Mouse (Mus musculus): ENCODE results near the gene A830005F24Rik. TPM values are rescaled to one million over a fixed set of nuclear protein-coding genes. Genes with fewer than 3 reads are reported as not detected.

The A830005F24Rik gene
- total and polyA plus RNA-seq, 3 experiments, result 1.8 to 2.8 (median 2.7) TPM

DNA sequence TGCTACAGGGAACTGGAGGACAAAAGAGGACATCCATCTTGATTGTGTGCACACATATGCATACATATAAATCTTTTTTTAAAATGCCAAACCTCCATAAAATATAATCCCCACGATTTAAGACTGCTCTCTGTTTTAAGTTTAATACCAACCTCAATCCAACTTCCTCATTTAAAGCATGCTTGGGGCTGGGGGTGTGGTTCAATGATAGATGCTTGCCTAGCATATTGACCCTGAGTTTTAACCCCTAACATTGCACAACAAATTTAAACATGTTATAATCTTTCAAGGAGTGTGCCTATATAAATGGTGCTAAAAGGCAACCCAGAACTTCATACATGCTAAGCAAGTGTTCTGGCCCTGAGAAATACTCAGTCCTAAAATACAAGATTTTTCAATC lies 27.1 kb downstream of the A830005F24Rik start:
- H3K27me3 ChIP-seq (replicated peaks), result no peaks in the 10 kb centered on the region
- peaks cover 69% of the 10 kb centered on the region for H3K79me2 ChIP-seq (replicated peaks; ENCODE audit: control insufficient read depth, extremely low read depth, insufficient read depth, poor library complexity, severe bottlenecking)
- DNase-seq (ENCODE audit: extremely low read depth), result no peak
- in situ Hi-C loops (cut with MboI; ENCODE audit: low pct_ligation_motif_present, low pct_unique_long_range_greater_than_20kb, low sequenced_read_pairs) (loop anchor here (25.0 kb wide), 1 partner anchor 272 kb away; no protein-coding TSS in a partner anchor), dilution Hi-C loops (cut with MboI; ENCODE audit: extremely low pct_ligation_motif_present, extremely low pct_unique_long_range_greater_than_20kb, low sequenced_read_pairs) (no loop called here)
- no peak overlapping the region for H3K9ac ChIP-seq (ENCODE audit: insufficient read depth, low read depth)
- H3K9me3 ChIP-seq (replicated peaks; ENCODE audit: low read length), result no peaks in the 10 kb centered on the region
- H3K4me3 ChIP-seq (replicated peaks in 1 of 3; ENCODE audit: low read depth in 2 of 3, low read length in 2 of 3, poor library complexity in 1 of 3), result no peak overlapping the region
- no peak for TF ChIP-seq JUN (IDR thresholded peaks at IDR 0.05; ENCODE audit: insufficient read depth, low read depth, low read length)
- TF ChIP-seq GABPA (IDR thresholded peaks at IDR 0.05; ENCODE audit: insufficient replicate concordance, low read depth, low read length), result no peak
- no peak overlapping the region for H3K27ac ChIP-seq (ENCODE audit: insufficient read depth, low read depth)
- H3K4me2 ChIP-seq (ENCODE audit: insufficient read depth, low read depth, poor library complexity, severe bottlenecking), result peak overlapping the region; percentile 50
- peaks cover 6 to 42% of the 10 kb centered on the region in 2 experiments for H3K36me3 ChIP-seq (replicated peaks in 1 of 2; ENCODE audit: control insufficient read depth in 1 of 2, insufficient read depth in 1 of 2, low read length in 1 of 2)
- peaks cover 0 to 53% of the 10 kb centered on the region in 2 experiments; a peak in 2 of 4 replicates for H3K4me1 ChIP-seq (ENCODE audit: control insufficient read depth in 1 of 2, insufficient read depth in 2 of 2)

GRCm38 (mm10) chr13:48544391-48544790 lies 31.0 kb downstream of the A830005F24Rik start:
- Histone ChIP-seq H3K27me3 (replicated peaks) (no peaks in the 10 kb centered on the region), H3K9me3 (replicated peaks; ENCODE audit: low read length) (no peaks in the 10 kb centered on the region), H3K4me1 (ENCODE audit: control insufficient read depth in 1 of 2, insufficient read depth in 2 of 2) (peaks cover 0 to 45% of the 10 kb centered on the region in 2 experiments; a peak in 2 of 4 replicates), H3K27ac (ENCODE audit: insufficient read depth, low read depth) (no peak overlapping the region), H3K4me2 (ENCODE audit: insufficient read depth, low read depth, poor library complexity, severe bottlenecking) (peak overlapping the region; percentile 95), H3K79me2 (replicated peaks; ENCODE audit: control insufficient read depth, extremely low read depth, insufficient read depth, poor library complexity, severe bottlenecking) (peaks cover 47% of the 10 kb centered on the region), H3K4me3 (replicated peaks in 1 of 3; ENCODE audit: low read depth in 2 of 3, low read length in 2 of 3, poor library complexity in 1 of 3) (peak overlapping the region in 2 of 3 experiments; percentile 2 to 89), H3K36me3 (replicated peaks in 1 of 2; ENCODE audit: control insufficient read depth in 1 of 2, insufficient read depth in 1 of 2, low read length in 1 of 2) (peaks cover 0 to 8% of the 10 kb centered on the region in 2 experiments), H3K9ac (ENCODE audit: insufficient read depth, low read depth) (peak overlapping the region; percentile 73; the same call in 1 of the 2 replicates)
- dilution Hi-C loops (cut with MboI; ENCODE audit: extremely low pct_ligation_motif_present, extremely low pct_unique_long_range_greater_than_20kb, low sequenced_read_pairs) (no loop called here), in situ Hi-C loops (cut with MboI; ENCODE audit: low pct_ligation_motif_present, low pct_unique_long_range_greater_than_20kb, low sequenced_read_pairs) (loop anchor here (25.0 kb wide), 1 partner anchor 268 kb away; no protein-coding TSS in a partner anchor)
- TF ChIP-seq POLR2AphosphoS2 (IDR thresholded peaks at IDR 0.05; ENCODE audit: low read depth, low read length) (no peak), RAD21 (IDR thresholded peaks at IDR 0.05; ENCODE audit: low read depth, low read length) (no peak)
- no peak for DNase-seq (ENCODE audit: extremely low read depth)

GRCm38 (mm10) chr13:48544867-48545266 lies 31.5 kb downstream of the A830005F24Rik start:
- Histone ChIP-seq H3K4me1 (ENCODE audit: control insufficient read depth in 1 of 2, insufficient read depth in 2 of 2) (peaks cover 0 to 40% of the 10 kb centered on the region in 2 experiments; a peak in 2 of 4 replicates), H3K9ac (ENCODE audit: insufficient read depth, low read depth) (peak overlapping the region; percentile 73), H3K36me3 (replicated peaks in 1 of 2; ENCODE audit: control insufficient read depth in 1 of 2, insufficient read depth in 1 of 2, low read length in 1 of 2) (peaks cover 0 to 8% of the 10 kb centered on the region in 2 experiments), H3K4me3 (replicated peaks in 1 of 3; ENCODE audit: low read depth in 2 of 3, low read length in 2 of 3, poor library complexity in 1 of 3) (peak overlapping the region; percentile 80 to 92 (median 89)), H3K79me2 (replicated peaks; ENCODE audit: control insufficient read depth, extremely low read depth, insufficient read depth, poor library complexity, severe bottlenecking) (peaks cover 43% of the 10 kb centered on the region), H3K27ac (ENCODE audit: insufficient read depth, low read depth) (no peak overlapping the region), H3K4me2 (ENCODE audit: insufficient read depth, low read depth, poor library complexity, severe bottlenecking) (peak overlapping the region; percentile 95), H3K9me3 (replicated peaks; ENCODE audit: low read length) (no peaks in the 10 kb centered on the region), H3K27me3 (replicated peaks) (no peaks in the 10 kb centered on the region)
- dilution Hi-C loops (cut with MboI; ENCODE audit: extremely low pct_ligation_motif_present, extremely low pct_unique_long_range_greater_than_20kb, low sequenced_read_pairs), result no loop called here
- TF ChIP-seq HCFC1 (IDR thresholded peaks at IDR 0.05; ENCODE audit: low read depth, low read length), result no peak
- TF ChIP-seq MXI1 (IDR thresholded peaks at IDR 0.05; ENCODE audit: low read depth, low read length), result peak; percentile 25; the same call in 1 of the 2 replicates
- DNase-seq (ENCODE audit: extremely low read depth), result no peak
- in situ Hi-C loops (cut with MboI; ENCODE audit: low pct_ligation_motif_present, low pct_unique_long_range_greater_than_20kb, low sequenced_read_pairs), result loop anchor here (25.0 kb wide), 1 partner anchor 267 kb away; no protein-coding TSS in a partner anchor
